Mouse (Mus musculus): ENCODE data around the gene Hps5.

GRCm38 (mm10) chr7:46842278-46842677 lies 46.4 kb upstream of the Hps5 start:
- TF ChIP-seq CTCF (IDR thresholded peaks at IDR 0.05) = no peak
- no peak for TF ChIP-seq EP300 (IDR thresholded peaks at IDR 0.05)

All from lung, postnatal 0 days (tissue).